Mouse (Mus musculus) limb, embryonic 14.5 days (tissue): Measurements from ENCODE around the gene Anks4b. TPM values are rescaled to one million over a fixed set of nuclear protein-coding genes. Genes with fewer than 3 reads are reported as not detected.

ENCODE experiments used
- ATAC-seq: fragments of 200-750 bp; cut with Nextera tagmentation; 2 replicates; pipeline ENCODE4 v1.8.0; 2017; ENCODE audit warnings: low read depth, moderate number of reproducible peaks, moderate TSS enrichment; ENCODE audit not compliant: low FRiP score
- DNase-seq: peaks from one replicate; pipeline ENCODE4 v3.0.0-alpha.2; 2015; ENCODE audit warnings: low spot score
- H3K27ac ChIP-seq: fragments of 300-500 bp; sonication (generic); replicated peaks from 2 replicates; pipeline ENCODE4 v1.5.1; 2014; ENCODE audit warnings: low read depth, mild to moderate bottlenecking, low read length, moderate library complexity, mixed read lengths
- H3K27me3 ChIP-seq: fragments of 300-500 bp; sonication (generic); 2 replicates; pipeline ENCODE4 v1.6.1; 2014; ENCODE audit warnings: low read length, mixed read lengths; ENCODE audit not compliant: control insufficient read depth, insufficient read depth
- H3K36me3 ChIP-seq: fragments of 300-500 bp; sonication (generic); 2 replicates; pipeline ENCODE4 v1.6.1; 2014; ENCODE audit warnings: mild to moderate bottlenecking, low read length, moderate library complexity, mixed read lengths; ENCODE audit not compliant: control insufficient read depth, insufficient read depth
- H3K4me1 ChIP-seq: fragments of 300-500 bp; sonication (generic); 2 replicates; pipeline ENCODE4 v1.6.1; 2014; ENCODE audit warnings: antibody characterized with exemption, low read length, mixed read lengths; ENCODE audit not compliant: control insufficient read depth, insufficient read depth
- H3K4me2 ChIP-seq: fragments of 300-500 bp; sonication (generic); replicated peaks from 2 replicates; pipeline ENCODE4 v1.6.1; 2014; ENCODE audit warnings: low read depth, mild to moderate bottlenecking, low read length, moderate library complexity; ENCODE audit not compliant: severe bottlenecking
- H3K4me3 ChIP-seq: fragments of 300-500 bp; sonication (generic); replicated peaks from 2 replicates; pipeline ENCODE4 v1.5.1; 2014; ENCODE audit warnings: low read length
- H3K9ac ChIP-seq: fragments of 300-500 bp; sonication (generic); 2 replicates; pipeline ENCODE4 v1.6.1; 2014; ENCODE audit warnings: mild to moderate bottlenecking, low read depth, low read length, moderate library complexity; ENCODE audit not compliant: severe bottlenecking
- H3K9me3 ChIP-seq: fragments of 300-500 bp; sonication (generic); 2 replicates; pipeline ENCODE4 v1.6.1; 2016; ENCODE audit warnings: low read length; ENCODE audit not compliant: control insufficient read depth
- POLR2A ChIP-seq: fragments of 200-500 bp; IDR thresholded peaks from 2 replicates; pipeline ENCODE4 v1.8.0; 2012; ENCODE audit warnings: inconsistent platforms, mild to moderate bottlenecking, moderate library complexity, borderline replicate concordance; ENCODE audit not compliant: insufficient read depth, insufficient read length; ENCODE audit errors: extremely low read depth
- whole genome bisulfite sequencing: fragments of 180-500 bp; shearing (Covaris S2); extraction: QIAGEN DNeasy Blood & Tissue Kit; methylation state at CpG from one replicate; pipeline ENCODE4 v1.1.7; 2014; 5-methylcytosine and 5-hydroxymethylcytosine counted together
- polyA plus RNA-seq, 2 experiments: library from polyadenylated mRNA; depleted of rRNA in 1 of 2; stranded (reverse) in 1 of 2; unstranded in 1 of 2; fragments of >200 nt; fragmentation: Nextera tagmentation in 1 of 2; extraction: Ambion mirVana in 1 of 2; gene quantifications; 2 replicates each; pipeline versions ENCODE4 v1.2.1 to v1.2.3; 2012 to 2014

The Anks4b gene
- polyA plus RNA-seq, 2 experiments: 0.03 TPM; not detected in 1

DNA sequence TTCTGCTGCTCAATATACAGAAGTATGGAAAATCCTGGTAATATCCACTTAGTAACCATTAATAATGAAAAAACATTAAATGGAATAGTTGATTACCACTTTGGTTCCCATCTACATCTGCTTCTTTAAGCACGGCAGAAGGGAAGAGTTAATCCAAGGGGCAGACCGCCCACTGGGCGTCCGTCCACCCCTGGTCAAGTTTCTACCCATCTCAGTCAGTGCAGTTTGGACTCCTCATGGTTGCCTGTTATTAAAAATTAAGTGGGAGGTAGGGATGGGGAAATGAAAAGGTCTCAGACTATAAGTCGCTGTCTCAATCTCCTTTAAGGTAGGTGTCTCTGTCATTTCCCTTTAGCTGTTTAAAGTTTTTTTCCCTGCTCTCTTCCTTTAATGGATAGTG, 15.3 kb downstream of the Anks4b start:
- H3K9me3 ChIP-seq: no peaks in the 10 kb centered on the region
- 93% methylated on average over 5 of the region's 5 CpGs for WGBS
- ATAC-seq: no peak

DNA sequence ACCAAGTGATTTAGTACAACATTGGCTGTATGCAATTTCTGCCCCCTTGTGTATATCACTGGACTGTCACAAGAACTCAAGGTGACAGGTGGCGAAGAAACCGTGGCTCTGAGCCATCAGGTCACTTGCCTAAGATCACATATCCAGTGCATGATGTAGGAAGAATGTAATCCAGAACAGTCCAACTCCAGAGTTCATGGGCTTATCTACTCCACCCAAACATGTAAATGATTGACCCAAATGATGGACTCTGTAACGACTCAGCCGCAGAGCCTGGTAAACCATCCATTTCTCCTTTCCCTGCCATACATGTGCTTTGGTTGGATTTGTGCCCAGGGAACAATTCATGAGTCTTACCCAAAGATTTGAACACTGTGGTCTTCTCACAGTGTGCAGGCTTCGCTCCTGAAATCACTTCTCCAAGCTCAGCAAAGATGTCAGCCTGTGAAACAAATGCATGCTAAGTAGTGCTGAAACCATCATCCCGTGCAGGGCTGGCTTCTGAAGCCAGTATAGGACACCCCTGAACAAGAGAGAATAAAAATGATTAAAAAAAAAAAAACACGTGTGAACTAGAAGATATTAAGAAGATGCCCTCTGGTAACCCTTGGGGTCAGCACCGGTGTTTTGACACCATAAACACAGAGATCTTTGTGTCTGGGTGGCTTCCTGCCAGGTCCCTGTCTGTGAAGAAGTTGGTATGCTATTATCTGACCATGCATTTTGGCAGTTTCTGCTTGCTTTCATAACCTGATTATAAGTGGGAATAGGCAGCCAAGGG, 15.9 kb downstream of the Anks4b start:
- H3K9me3 ChIP-seq: no peaks in the 10 kb centered on the region
- no peaks in the 10 kb centered on the region for H3K4me1 ChIP-seq
- no peak for DNase-seq
- H3K4me2 ChIP-seq: no peak overlapping the region
- no peak for ATAC-seq
- WGBS: 68% methylated on average over 8 of the region's 8 CpGs
- no peak overlapping the region for H3K4me3 ChIP-seq
- H3K27ac ChIP-seq: no peak overlapping the region
- H3K9ac ChIP-seq: no peak overlapping the region
- no peak for TF ChIP-seq POLR2A
- no peaks in the 10 kb centered on the region for H3K36me3 ChIP-seq
- H3K27me3 ChIP-seq: no peaks in the 10 kb centered on the region

More for the DNA sequence above, 15.3 kb downstream of the Anks4b start:
- H3K4me2 ChIP-seq: no peak overlapping the region
- no peaks in the 10 kb centered on the region for H3K4me1 ChIP-seq
- no peaks in the 10 kb centered on the region for H3K36me3 ChIP-seq
- no peak overlapping the region for H3K4me3 ChIP-seq
- H3K9ac ChIP-seq: no peak overlapping the region
- DNase-seq: no peak
- H3K27me3 ChIP-seq: no peaks in the 10 kb centered on the region
- no peak overlapping the region for H3K27ac ChIP-seq
- TF ChIP-seq POLR2A: no peak

- no peaks in the 10 kb centered on the region for H3K9me3 ChIP-seq
- no peak overlapping the region for H3K4me2 ChIP-seq
- no peak overlapping the region for H3K4me3 ChIP-seq
- ATAC-seq (no peak), DNase-seq (no peak)
- no peak overlapping the region for H3K27ac ChIP-seq
- H3K4me1 ChIP-seq: no peaks in the 10 kb centered on the region
- TF ChIP-seq POLR2A: no peak
- 54% methylated on average over 8 of the region's 8 CpGs for WGBS
- no peaks in the 10 kb centered on the region for H3K27me3 ChIP-seq
- no peak overlapping the region for H3K9ac ChIP-seq
- H3K36me3 ChIP-seq: no peaks in the 10 kb centered on the region
Observed at GRCm38 (mm10) chr7:120190150-120190665, 16.6 kb downstream of the Anks4b start.

DNA sequence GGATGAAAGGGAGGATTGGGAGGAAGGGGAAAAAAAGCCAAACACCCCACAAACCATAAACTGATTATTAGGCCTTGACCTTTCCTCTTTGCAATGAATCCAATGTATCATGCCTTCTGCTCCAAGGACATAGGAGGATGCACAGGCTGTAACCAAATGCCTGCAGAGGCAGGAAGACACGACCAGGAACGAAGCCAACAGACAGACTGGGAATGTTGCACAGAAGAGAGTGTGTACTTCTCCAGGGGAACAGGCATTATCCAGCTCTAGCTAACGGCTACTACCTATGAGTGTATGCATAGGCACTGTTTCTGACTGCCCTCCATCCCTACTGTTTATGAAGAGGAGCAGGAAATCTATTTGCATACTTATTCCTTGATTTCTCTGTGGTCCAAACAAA, 18.5 kb downstream of the Anks4b start:
- Histone ChIP-seq H3K27ac (no peak overlapping the region), H3K9ac (no peak overlapping the region), H3K27me3 (no peaks in the 10 kb centered on the region), H3K4me1 (no peaks in the 10 kb centered on the region), H3K4me3 (no peak overlapping the region), H3K9me3 (no peaks in the 10 kb centered on the region), H3K4me2 (no peak overlapping the region), H3K36me3 (no peaks in the 10 kb centered on the region)
- no peak for DNase-seq
- TF ChIP-seq POLR2A: no peak
- ATAC-seq: no peak
- WGBS: 39% methylated on average over 3 of the region's 3 CpGs

GRCm38 (mm10) chr7:120192816-120193215, 19.2 kb downstream of the Anks4b start:
- Histone ChIP-seq H3K36me3 (no peaks in the 10 kb centered on the region), H3K4me2 (no peak overlapping the region), H3K27me3 (no peaks in the 10 kb centered on the region), H3K27ac (no peak overlapping the region), H3K4me1 (no peaks in the 10 kb centered on the region), H3K4me3 (no peak overlapping the region), H3K9ac (no peak overlapping the region), H3K9me3 (no peaks in the 10 kb centered on the region)
- ATAC-seq (no peak), DNase-seq (no peak)
- TF ChIP-seq POLR2A: no peak
- 81% methylated on average over 6 of the region's 6 CpGs for WGBS
